Mouse (Mus musculus) kidney, postnatal 25 days (tissue): ENCODE measurements at regions not wholly inside any gene's neighbourhood (a gene's known extent, or its start where the extent isn't known, plus 50 kb on each side); places are given as distances from the start of the nearest gene placed in this dataset.
A peak's percentile ranks its signal among the peaks of the same experiment; 100 is the strongest.

Experiments
- DNase-seq, 2 experiments: peaks; one replicate each; pipeline ENCODE4 v3.0.0; 2021; ENCODE audit warnings: mixed read lengths in 2 of 2

DNA sequence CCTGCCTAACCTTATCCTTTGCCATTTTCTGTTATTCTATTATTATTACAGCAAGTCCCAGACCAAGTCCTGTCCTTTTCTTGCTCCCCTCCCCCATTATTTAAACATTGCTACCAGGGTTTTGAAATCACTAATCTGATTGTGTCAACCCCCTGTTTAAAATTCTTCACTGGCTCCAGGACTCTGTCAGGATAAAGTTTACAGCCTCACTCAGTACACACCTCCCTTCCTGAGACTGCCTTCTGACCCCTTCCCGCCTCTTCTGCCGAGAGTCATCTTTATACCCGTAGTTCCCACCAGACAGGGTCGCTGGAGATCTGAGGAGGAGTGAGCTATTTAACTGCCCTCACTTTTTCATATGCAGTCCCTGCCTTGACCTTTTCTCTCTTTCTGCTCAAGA, 110.3 kb upstream of the Syt6 start:
- DNase-seq: peak in 1 of 2 experiments; percentile 34

DNA sequence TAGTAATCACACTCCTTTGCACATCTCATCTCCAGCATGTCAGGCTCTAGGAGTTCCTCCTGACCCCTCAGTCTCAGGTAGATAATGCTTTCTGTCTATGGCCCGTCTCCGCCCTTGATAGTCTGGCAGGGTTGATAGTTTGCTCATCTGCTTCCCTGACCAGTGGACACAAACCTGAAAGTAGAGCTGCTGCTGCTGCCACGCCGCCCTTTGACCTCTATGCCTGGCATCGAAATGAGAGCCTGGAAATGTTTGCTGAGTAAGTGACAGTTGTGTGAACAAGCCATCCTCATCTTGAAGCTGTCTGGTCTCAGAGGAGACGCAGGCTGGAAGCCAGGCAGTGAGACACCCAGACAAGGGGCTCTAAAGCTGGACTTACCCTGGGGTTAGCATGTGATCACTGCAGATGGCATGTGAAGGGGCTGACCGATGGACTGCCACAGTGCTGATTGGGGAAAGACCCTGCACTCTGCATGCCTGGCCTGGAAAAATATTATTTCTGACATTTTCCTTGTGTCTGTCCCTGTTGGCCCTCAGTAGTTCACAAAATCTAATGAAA, 109.8 kb upstream of the Syt6 start:
- DNase-seq: peak; percentile 49 to 68

DNA sequence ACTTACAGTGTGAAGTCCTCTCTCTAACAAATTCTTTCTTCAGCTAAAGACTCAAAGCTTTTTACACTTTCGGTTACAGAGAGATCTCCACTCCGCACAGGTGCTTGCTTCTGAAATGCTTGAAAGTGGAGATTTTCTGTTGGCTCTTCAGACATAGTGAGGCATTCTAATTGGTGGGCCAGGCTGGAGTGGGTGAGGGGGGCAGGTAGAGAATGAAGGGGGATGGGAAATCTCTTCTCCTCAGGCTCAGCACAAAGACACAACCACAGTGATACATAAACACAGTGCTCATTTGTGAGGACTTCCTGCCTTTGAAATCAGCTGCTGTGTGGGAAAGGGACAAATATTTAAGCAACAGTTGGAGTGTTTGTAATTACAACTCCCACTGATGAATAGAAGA, 109.1 kb upstream of the Syt6 start:
- DNase-seq: no peak

DNA sequence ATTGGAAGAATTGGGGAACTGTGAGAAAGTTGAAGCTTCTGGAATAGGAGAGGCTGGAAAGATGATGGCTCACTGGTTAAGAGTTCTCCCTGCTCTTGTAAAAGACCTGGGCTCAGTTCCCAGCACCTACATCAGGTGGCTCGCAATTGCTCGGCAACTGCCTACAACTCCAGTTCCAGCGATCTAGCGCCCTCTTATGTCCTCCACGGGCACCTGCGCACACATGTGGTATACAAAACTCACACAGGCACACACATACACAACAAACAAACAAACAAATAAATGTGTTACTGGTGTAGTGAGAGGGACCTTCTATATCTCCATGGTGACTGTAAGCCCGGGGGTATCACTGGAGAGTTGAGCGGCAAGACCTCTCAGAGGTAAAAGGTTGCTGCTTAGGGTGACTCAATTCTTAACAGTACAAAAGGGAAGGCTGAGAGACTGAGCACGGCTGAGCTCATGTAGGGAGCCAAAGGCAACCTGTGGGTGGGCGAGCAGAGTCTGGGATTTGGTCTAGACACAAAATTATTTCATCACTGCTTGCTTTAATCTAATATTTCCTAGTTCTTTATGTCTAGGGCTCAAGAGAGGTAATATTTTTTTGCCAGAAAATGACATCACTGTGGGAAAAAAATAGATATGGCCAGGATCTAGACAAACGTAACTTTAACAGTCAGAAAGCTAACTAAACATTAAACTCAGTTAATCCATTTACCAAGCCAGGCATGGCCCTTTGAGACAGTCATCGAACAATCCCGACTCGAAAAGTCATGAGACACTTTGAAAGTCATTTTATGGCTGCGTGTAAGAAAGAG, 104.2 kb upstream of the Syt6 start:
- DNase-seq: no peak

DNA sequence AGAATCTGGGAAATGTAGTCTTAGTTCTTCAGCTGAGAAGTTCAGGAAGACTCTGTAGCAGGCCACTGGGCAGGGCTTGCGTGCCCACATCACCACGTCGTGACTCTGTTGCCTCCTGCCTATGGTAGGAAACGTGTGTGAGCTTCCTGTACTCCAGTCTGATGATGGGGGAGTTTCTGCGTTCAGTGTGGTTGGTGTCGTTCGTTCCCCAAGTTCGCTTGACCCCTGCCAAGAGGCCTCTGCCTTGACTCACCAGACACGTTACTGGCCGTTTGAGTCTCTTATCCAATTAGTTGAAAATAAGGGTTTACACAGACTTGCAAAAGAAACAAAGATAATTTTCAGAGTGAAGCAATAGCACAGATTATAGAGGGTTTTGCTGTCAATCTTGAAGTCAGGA, 102.4 kb upstream of the Syt6 start:
- DNase-seq: peak in 1 of 2 experiments; percentile 23

DNA sequence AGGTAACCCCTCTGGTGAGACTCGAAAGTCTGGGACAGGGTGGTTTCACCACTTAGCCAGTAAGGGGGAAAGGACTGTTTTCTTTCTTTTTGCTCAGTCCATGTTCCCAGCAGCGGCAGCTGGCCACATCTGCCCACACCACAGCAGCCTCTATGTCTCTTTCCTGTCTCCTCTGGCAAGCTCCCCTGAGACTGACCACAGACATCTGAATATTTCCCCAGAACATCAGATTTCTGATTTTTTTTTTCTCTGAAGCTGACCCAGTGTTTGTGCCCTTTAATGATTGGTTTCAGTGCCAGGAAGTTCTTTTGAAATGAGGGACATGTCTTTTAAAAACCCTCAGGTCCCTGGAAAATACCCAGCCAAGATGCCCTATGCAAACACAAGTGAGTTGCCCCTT, 101.7 kb upstream of the Syt6 start:
- DNase-seq: peak; percentile 7 to 22

DNA sequence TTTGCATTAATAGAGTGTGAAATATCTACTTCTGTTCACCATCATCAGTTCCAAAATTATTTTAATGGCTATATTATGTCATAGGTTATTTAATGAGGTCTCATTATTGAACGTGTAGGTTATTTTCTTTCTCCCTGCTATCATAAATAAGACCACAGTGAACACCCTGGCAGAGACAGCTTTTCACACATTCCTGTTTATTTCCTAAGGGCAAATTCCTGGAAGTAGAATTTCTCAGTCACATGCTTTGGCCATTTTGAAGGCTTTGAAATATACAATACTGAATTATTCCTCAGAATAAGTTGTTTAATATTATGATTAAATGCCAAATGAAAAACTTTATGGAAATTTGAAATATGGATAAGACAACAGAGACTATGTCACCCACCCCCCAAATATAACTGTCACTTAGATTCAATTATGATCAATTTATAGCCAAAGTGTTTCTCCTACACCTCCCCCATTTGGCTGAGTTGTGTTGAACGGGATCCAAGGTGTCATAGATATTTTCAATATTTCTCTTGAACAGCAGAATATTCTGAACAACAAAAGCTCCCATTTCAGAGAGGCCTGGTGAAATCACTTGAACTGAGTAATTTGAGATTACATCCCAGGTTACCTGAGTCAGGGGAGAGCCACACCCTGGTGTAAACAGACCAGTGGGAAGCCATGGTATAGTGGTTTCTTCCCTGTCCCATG, 95.0 kb upstream of the Syt6 start:
- DNase-seq: no peak

DNA sequence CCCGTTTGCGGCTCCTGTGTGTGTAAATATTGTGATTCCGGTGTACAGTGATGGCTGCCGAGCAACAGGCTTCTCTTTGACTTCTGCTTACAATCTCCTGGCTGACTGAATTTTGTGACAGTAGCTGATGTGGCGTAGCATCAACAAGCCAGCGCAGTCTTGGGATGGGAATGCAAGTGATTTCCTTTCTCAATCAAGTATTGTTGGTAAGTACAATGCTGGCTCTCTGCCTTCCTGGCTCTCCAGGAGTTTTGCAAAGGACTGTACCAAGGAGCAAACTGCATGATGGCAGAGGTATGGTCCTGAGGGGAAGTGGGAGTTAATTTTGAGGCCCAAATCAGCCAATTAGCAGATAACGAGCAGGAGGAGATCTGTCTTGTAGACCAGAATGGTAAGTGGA, 94.4 kb upstream of the Syt6 start:
- DNase-seq: no peak

DNA sequence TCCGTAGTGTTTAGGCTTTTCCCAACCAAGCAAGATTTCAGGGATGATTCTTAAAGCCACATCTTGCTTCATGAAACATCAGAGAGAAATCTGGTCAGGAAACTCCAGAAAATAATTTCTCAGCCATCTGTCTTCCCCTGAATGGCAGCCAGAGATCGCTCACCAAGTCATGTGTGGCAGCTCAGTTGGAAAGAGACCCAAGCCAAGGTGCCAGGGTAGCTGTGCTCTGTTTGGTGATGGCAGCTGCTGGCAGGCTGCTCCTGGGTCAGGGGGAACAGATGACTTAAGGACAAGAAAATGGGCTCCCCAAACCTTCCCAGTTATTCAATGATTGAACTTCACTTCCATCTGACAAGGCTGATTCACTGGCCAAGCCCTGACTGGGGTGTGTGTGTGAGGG, 91.7 kb upstream of the Syt6 start:
- no peak for DNase-seq

DNA sequence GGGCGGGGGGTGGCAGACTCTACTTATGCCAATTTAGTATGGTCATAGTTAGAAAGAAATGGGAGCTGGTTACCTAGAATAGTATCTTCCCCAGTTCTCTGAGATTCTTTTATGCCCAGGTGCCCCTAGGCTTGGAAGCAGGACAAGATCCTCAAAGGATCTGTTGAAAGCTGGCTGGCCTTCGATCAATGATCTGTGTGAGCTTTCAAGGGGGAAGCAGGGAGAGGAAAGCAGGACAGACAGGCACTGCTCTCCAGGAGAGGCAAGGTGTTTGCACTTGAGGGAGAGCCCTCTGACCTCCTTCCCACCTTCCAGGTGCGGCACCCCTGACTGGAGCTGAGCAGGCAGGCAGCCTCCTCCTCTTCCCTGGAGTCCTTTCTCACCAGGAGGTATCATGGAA, 91.3 kb upstream of the Syt6 start:
- no peak for DNase-seq

DNA sequence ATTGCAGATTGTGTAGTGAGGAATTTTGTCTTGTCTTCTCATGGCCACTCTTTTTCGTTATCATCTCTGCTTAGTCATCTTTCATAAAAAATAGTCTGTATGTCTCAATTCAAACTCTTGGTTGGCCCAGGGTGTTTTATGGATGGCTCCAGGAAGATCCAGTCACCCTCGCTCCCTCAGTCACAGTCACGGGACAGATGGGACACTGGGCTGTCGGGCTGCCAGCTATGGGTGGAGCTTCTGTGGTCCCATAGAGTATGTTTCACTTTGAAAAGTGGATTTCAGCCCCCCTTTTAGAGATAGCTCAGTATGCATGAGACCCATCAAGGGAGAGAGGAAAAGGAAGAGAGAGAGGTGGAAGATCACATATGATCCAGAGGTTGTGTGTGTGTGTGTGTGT, 85.2 kb upstream of the Syt6 start:
- DNase-seq: no peak

DNA sequence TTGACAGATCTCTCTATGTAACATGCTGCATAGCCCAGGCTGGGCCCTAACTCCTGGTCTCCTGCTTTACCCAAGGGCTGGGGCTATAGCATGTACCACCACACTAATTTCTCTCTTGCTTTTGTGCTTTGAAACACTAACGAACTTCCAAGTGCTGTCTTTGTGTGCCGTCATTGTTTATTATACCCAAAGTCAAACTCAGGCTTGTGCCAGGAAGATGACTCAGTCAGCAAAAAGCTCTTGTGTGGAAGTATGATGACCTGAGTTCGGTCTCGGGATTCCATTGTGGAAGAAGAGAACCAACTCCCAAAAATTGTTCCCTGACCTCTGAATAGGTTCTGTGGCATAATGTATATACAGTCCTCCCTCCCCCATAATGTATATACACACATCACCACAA, 84.1 kb upstream of the Syt6 start:
- no peak for DNase-seq

DNA sequence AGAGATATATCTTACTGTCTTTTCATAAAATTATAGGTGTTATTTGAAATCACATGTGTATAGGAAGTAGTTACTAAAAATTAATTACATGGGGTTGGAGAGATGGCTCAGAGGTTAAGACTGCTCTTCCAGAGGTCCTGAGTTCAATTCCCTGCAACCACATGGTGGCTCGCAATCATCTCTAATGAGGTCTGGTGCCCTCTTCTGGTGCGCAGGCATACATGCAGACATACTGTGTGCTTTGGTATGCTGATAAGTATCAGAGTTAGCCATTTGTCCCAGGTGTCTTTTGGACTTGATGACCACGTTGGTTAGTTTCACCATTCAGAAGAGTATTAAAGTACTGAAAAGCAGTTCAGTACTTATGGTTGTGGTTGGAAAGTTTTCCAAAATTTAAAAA, 82.8 kb upstream of the Syt6 start:
- no peak for DNase-seq

DNA sequence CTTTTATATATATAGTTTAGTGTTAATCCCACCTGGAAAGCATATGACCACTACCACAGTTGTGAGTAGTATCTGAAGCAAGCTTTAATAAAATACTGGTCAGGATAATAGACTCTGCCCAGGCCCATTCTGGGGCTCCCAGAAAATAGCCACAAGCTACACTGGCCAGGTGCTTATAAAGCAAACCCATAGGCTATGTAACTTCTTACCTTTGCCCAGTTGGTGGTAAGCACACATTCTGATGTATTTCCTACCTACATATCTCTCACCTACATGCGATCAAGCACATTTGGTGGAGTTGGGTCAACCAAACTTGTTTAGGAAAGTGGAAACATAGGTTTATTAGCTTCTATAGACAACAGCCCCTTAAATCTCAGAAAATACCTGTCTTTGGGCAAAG, 81.4 kb upstream of the Syt6 start:
- no peak for DNase-seq

DNA sequence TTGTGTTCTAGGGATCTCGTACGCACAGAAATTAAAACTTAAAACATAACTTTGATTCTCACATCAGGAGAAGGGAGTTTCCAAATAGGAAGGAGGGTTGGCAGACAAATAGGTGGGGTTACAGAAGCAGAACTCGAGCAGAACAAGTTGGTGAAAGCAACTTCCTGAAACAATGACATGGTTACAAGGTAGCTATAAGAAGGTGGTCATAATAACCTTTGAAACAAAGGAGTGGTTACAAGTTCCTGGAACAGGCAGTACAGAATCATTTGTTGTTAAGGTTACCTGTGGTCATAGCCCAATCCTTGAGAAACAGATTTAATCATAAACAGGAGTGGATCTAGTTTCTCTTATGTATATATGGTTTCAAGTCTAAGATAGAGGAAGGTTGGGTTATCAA, 81.0 kb upstream of the Syt6 start:
- DNase-seq: no peak

DNA sequence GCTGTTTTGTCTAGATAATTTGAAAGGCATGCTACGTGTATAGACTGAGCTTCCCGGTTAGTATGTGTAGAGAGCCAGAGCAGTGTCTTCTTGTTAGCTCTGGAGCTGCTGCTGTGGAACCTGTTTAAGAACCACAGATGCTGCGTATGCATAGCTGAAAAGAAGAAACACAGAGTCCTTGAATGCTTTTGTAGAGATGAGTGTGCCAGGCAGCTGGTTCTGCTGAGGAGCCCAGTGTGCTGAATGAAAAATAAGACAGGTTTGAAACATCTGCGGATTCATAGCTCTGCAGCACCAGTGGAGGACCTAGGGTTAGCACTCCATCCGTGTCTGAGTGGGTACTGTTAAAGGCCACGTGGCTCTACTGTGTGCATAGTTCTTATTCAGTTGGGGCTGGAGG, 78.9 kb upstream of the Syt6 start:
- no peak for DNase-seq

DNA sequence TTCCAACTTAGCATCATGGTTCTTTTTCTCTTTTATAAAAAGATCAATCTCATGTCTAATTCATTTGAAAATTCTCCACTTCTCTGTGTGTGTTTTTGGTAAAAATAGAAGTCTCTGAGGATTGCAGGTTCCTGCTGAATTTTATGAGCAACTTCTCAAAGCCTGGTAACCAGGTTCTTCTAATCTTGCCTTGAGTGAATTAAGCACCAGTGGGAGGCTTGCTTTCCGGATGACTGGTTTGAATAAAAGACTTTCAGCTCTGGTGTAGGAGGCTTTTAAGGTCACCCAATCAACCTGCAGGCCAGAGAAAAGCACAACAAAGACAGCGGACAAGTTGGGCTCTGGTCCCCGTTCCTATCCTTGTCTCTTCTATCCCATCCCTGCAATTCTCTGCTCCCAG, 78.3 kb upstream of the Syt6 start:
- no peak for DNase-seq

DNA sequence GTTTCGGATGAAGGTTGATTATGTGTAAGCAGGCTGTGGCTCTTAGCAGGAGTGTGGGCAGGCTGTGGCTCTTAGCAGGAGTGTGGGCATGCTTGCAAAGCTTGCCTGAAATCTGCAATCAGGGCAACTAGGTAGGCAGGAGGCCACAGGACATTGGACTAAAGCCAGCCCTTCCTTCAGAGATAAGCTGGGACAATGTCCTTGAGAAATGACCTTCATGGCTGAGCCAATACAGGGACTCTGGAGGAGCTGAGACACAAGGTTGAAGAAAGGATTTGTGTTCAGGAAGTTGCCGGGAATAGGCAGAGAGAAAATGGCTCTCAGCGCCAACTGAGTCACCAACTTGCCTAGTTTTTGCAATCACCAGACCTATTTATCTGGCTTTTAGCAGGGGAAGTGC, 77.3 kb upstream of the Syt6 start:
- no peak for DNase-seq

DNA sequence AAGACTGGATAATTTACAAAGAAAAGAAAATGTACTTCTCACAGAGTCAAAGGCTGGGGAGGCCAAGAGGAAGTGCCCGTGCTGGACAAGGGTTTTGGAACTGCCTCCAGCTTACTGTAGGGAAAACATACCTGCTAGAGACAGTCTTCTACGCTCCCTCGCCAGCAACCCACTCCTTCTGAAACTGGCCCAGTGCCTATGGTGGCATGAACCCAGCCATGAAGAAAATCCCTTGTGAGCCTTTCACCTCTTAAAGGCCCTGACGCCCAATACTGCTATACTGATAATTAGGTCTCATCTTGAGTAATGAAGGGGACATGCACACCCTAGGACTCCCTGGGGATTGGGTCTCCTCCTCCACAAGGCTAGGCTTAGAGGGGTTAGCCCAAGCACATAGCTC, 76.6 kb upstream of the Syt6 start:
- no peak for DNase-seq

DNA sequence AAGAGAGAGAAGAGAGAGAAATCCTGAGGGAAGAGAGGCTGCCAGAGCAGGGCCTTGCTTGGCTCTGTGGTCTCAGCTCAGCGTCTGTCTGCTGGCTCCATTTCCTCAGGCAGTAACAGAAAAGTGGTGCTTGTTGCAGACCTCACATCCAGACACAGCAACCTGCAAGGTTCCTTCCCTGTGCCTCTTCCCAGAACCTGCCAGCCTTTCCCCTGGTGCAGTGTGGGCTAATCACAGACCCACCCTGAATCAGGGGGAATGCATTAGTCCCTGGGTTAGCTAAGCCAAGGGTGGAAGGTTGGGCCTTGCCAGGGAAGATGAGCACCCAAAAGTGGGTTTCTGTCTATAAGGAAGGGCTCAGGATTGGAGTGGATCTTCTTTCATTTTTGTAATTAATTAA, 75.2 kb upstream of the Syt6 start:
- no peak for DNase-seq

DNA sequence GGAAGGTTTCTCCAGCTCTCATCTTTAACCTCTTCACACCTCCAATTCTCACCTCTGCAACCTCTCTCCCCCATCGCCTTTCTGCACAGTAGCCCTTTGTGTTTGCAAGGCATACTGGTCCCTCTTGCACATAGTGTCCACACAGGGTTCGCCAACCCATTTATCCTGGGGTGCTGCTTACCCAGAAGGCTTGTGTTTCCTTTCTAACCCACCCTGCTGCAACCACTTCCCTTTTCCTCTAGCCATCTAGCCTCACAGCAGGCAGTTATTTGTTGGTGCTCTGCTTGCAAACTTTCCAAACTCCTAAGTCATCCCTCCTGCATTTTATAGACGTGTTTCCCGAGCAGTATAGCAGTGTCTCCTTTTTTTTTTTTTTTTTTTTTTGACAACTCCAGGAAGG, 74.7 kb upstream of the Syt6 start:
- no peak for DNase-seq

DNA sequence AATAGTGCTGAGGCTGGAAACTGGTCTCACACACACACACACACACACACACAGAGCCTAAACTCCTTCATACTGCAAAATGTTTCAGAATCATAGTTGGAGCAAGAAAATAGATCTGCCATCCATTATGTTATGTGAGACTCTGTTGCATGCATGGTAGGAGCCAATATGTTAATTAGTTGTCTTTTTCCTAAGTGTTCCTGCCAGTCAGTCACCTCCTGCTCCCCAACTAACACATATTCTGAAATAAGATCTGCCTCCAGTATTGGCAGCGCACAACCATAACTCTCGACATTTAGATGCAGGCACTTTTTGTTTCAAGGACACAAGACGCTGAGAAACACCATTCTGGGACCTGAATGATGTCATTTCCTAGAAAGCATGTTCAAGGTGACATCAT, 70.9 kb upstream of the Syt6 start:
- no peak for DNase-seq

DNA sequence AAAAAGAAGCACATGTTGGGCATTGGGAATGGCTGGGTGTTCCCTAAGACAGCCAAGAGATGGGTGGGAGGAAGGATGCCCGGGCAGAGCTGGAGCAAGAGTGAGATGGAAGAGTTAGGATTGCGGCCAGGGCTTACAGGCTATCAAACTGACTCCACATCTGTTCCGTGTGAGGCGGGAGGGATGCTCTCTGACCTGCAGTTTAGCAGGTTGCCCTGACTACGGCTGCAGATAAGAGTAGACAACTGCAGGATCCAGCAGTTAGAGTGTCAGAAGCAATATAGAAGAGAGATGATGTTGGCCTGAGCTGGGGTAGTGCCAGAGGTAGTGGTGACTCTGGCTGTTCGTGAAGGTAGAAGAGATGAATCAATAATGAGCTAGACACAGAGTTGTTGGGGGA, 61.6 kb upstream of the Syt6 start:
- no peak for DNase-seq

DNA sequence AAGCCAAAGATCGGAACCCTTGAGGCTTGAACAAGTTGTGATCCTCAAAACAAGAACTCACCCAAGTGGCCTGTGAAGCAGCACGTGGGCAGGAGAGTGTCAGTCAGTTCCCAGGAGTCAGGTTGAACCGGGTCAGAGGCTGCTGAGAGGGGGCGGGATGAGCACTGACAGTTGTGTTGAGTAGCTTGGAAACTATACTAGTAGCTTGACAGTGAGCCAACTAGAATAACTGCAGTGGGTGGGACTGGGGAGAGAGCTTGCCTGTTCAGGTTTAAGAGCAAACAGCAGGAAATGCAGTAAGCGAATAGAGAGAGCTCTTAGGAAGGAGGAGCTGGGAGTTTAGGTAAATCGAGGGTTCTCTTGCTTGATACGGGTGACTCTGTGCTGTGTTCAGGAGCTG, 61.0 kb upstream of the Syt6 start:
- no peak for DNase-seq

DNA sequence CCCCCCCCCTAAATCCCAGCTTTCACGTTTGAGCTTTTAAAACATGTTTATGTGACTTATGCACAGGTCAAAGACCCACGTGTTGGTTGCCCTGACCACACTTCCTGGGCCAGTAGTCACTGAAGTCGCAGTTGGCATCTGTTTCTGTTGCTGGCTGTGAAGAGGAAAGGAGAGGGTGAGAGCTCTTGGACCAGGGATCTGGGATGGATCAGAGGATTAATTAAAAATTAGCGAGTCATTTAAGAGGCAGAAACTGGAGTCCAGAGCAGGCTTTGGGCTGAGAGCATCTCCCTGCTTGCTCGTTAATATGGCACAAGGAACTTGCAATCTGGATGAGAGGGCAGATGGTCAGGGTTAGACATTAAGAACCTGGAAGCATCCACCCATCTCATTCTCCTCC, 59.1 kb upstream of the Syt6 start:
- DNase-seq: no peak
